Mouse (Mus musculus) left cerebral cortex, adult 9 months (tissue): ENCODE results near the gene Pofut1.

Experiments
- DNase-seq, 2 experiments: peaks; one replicate each; pipeline ENCODE4 v3.0.0; 2022; ENCODE audit warnings: low spot score in 2 of 2

Gene Pofut1

GRCm38 (mm10) chr2:153241250-153242014 lies at the start of gene Pofut1, which contains the start of gene Plagl2:
Gene Pofut1 (plus strand): TSS chr2:153241533.
Gene Plagl2 (minus strand): TSS chr2:153241426.
- DNase-seq = peak; percentile 57 to 83

- DNase-seq = no peak
Observed at GRCm38 (mm10) chr2:153194255-153194654, 47.1 kb upstream of the Pofut1 start.

- no peak for DNase-seq
Observed at GRCm38 (mm10) chr2:153198485-153198884, 42.8 kb upstream of the Pofut1 start.

- DNase-seq = no peak
Observed at GRCm38 (mm10) chr2:153199114-153199513, 42.2 kb upstream of the Pofut1 start.

- no peak for DNase-seq
Observed at GRCm38 (mm10) chr2:153202766-153203165, 38.6 kb upstream of the Pofut1 start.

GRCm38 (mm10) chr2:153208149-153208548 lies 33.2 kb upstream of the Pofut1 start:
- no peak for DNase-seq

- DNase-seq = no peak
Observed at GRCm38 (mm10) chr2:153209286-153209685, 32.0 kb upstream of the Pofut1 start.

- DNase-seq = no peak
Observed at GRCm38 (mm10) chr2:153211451-153211850, 29.9 kb upstream of the Pofut1 start.

GRCm38 (mm10) chr2:153213351-153213750 lies 28.0 kb upstream of the Pofut1 start:
- DNase-seq = no peak

GRCm38 (mm10) chr2:153214771-153215259 lies 26.5 kb upstream of the Pofut1 start:
- DNase-seq = no peak

- DNase-seq = no peak
Observed at GRCm38 (mm10) chr2:153215421-153215820, 25.9 kb upstream of the Pofut1 start.

GRCm38 (mm10) chr2:153217826-153218340 lies 23.4 kb upstream of the Pofut1 start:
- DNase-seq = no peak

GRCm38 (mm10) chr2:153218516-153218915 lies 22.8 kb upstream of the Pofut1 start:
- no peak for DNase-seq

GRCm38 (mm10) chr2:153221620-153222019 lies 19.7 kb upstream of the Pofut1 start:
- DNase-seq = no peak

- no peak for DNase-seq
Observed at GRCm38 (mm10) chr2:153222130-153222529, 19.2 kb upstream of the Pofut1 start.

- no peak for DNase-seq
Observed at GRCm38 (mm10) chr2:153222566-153222965, 18.8 kb upstream of the Pofut1 start.

- peak; percentile 36 to 58 for DNase-seq
Observed at GRCm38 (mm10) chr2:153224946-153225594, 16.3 kb upstream of the Pofut1 start, which contains the start of gene Tspyl3. Gene Tspyl3 (minus strand): TSS chr2:153225441.

- no peak for DNase-seq
Observed at GRCm38 (mm10) chr2:153225595-153225953, 15.8 kb upstream of the Pofut1 start.

- no peak for DNase-seq
Observed at GRCm38 (mm10) chr2:153227959-153228358, 13.4 kb upstream of the Pofut1 start.

GRCm38 (mm10) chr2:153228523-153228922 lies 12.8 kb upstream of the Pofut1 start:
- no peak for DNase-seq

GRCm38 (mm10) chr2:153237193-153237592 lies 4.1 kb upstream of the Pofut1 start:
- DNase-seq = no peak

- no peak for DNase-seq
Observed at GRCm38 (mm10) chr2:153237891-153238290, 3.4 kb upstream of the Pofut1 start.

- DNase-seq = no peak
Observed at GRCm38 (mm10) chr2:153238406-153238805, 2.9 kb upstream of the Pofut1 start.
